Mouse (Mus musculus) layer of hippocampus, adult 11-12 months (tissue): ENCODE results near the gene Unkl.
"Not testable (repeated sequence)": the region's sequence is repeated elsewhere in the genome, so short reads cannot be mapped to it uniquely, and the experiment has no call there.

Source experiments
- DNase-seq: peaks from one replicate; pipeline ENCODE4 v3.0.0; 2022; ENCODE audit warnings: low spot score

The Unkl gene

DNA sequence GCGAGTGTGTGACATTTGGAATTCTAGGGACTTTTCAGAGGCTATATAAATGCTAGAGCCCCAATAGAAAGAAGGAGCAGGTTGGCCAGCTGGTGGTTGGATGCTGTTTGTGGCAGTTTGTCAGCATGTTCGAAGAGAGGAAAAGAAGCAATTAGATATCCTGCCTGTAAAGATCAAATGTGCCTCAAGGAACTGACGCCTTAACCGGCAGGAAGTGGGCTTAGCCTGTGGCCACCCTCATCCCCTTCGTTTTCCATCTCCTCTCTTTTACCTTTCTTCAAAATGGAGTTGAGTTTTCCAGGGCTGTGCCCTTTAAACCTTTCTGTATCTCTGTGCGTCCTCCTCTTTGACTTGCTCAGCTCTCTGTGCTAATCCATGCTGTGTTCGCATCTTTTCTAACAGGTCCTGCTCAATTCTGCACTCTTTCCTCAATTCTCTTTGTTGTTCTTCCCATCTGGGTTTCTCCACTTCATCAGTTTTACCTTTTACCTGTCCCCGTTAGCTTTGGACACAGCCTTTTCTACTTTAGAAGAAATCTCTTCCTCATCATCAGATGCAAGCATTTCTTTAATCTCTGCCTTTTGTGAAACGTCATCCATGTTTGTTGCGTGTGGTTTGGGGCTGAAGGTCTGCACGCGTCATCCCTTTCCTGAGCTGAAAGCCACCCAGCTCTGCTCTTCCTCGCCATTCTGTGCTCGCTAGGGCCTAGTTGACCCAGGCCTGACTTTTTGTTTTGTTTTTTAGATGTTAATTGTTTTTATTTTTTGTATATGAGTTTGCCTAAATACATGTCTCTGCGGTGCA lies 31.5 kb downstream of the Unkl start:
- no peak for DNase-seq

DNA sequence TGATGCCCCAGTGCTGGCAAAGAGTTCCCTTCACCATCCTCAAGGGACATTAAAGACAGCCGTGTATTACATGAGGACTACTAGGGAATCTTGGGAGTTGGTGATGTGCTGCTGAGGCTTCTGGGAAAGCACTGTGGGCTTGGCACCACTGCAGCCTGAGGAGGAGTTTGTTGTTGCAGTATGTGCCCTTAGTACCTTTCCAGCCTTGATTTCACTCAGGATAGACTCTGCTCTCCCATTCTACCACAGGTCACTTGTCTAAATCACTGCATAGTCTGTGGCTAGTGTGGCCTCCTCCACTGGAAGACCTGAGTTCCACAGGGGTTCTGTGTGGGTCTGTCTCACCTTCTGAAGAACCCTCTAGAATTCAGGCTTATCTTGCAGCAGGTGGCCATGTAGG lies 32.5 kb downstream of the Unkl start:
- DNase-seq, result no peak

DNA sequence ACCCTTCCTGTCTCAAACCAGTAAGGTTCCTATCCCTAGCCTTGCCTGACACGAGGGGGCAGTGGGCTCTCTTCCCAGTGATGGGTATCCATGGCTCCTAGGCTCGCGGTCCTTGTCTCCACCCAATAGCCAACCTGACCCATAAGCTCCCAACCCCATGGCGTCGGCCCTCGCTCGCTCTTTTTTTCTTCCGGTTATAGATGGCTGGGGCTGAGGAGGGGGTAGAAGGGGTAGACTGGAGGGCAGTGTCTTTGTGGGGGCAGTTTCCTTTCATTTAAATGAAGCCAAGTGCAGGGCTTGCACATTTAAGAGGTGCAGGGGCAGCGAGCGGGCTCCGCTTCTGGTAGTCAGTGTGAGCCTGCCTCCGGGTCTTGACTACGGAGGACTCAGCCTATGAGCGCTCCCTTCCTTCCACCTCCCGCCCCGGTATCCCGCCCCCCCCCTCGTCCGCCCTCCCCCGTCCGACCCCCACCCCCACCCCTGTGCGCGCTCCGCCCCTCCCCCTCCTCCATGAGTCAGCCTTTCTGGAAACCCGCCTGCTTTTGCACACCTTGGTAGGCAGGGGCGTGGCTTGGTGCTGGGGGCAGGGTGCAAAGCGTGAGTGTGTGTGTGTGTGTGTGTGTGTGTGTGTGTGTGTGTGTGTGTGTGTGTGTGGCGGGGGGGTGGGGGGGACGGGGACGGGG lies 33.8 kb downstream of the Unkl start:
- peak; percentile 53 for DNase-seq

DNA sequence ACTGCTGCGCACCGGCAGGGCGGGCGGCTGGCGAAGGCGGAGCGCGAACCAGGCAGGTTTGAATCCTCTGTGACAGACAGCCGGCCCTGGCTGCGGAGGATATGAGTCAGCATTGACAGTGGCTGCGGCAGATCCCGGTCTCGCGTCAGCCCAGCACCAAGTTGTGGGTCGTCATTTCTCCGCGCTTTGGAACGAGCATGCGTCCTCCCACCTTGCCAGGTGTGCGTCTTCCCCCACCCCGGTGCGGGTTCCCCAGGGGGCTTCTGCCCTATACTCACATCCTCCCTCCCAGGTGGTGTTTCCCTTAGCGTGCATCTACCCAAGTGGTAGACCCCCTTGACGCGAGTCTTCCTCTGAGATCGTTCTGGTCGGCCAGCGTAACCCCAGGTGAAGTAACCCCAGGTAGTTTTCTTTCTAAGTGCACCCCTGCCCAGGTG lies 34.3 kb downstream of the Unkl start:
- not testable (repeated sequence) for DNase-seq

DNA sequence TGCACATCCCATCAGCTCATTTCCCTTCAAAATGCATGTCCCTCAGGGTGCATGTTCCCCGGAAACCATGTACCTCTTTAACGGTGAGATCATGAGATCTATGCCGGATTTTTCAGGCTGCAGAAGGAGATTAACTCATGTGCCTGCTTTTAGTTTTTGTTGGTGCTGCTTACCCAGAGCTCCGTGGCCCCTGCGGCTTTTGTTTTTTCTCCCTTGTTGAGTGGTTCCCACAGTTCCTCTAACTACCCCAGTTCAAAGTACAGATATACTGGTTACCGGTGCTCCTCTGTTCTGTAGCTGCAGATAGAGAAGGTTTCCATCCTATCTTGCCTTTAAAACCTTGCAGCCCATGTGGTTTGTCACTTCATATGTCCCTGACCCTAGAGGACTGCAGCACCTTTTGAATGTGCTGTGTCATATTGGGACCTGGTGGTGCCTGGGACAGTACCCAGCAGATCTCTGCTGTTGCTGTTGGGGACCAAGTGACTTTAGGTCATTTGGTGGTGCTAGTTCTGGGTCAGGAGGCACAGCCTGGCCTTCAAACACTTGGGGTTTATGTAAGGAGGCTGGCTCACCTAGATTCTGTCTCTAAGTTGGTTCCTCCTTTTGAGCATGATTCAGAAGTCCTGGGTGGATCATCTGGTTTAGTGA lies 34.9 kb downstream of the Unkl start:
- DNase-seq, result no peak

DNA sequence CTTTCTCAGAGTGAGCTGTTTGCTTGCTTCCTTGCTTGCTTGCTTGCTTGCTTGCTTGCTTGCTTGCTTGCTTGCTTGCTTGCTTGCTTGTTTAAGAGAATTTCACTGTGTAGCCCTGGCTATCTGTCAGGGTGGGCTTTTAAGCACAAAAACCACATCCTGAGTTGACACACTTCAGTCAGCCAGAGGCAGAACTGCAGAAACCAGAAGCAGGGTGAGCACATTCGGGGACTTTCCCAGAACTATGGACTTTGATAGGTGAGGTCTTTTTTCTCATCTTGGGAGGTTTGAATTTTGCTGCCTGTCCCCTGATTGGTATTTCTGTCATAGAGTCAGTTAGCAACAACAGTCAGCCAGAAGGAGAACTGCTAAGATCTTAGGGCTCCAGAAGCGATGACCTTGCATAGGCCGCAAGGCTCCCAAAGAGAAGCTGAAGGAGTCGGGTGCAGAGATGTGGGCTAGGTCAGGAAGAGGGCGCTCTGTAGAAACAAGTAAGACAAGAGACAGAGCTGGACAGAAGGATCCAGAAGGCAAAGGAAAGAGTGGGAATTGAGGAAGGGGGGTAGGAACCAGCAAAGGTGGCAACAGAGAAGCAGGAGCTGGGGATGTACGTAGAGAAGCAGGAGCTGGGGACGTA lies 36.5 kb downstream of the Unkl start:
- DNase-seq, result no peak

DNA sequence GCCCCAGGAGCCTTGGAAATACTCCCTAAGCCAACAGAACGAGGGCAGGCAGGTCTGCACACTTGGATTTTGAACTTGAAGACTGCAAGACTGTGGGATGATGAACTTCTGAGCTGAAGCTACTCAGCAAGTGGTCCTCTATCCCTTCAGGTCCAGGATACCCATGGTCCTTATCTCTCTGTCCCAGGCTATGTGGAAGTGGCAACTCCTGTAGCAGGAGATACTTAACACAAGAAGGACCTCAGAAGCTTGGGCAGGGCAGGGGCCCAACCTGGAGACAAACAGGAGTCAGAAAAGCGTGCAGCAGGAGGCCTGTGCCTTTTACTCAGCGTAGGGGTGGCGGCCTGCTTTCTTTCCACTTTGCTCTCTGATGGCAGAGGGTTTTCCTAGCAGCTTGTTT lies 37.5 kb downstream of the Unkl start:
- DNase-seq, result no peak

DNA sequence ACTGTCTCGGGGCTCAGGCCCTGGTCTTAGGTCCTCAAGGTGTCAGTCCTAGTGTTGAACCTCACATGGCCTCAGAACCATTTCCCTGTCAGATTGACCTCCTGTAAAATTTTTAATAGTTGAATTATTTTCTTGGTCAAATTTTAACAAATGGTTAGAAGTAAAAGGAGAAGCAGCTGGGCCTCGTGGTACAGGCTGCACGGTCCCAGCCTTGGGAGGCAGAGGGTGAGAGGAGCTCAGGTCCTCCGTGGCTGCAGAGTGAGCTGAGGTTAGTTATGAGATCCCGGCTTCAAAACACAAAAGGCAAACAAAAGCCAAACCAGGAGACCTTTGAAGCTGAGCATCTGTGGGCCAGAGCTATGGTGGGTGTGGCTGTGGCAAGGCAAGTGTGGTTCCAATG lies 39.8 kb downstream of the Unkl start:
- no peak for DNase-seq

DNA sequence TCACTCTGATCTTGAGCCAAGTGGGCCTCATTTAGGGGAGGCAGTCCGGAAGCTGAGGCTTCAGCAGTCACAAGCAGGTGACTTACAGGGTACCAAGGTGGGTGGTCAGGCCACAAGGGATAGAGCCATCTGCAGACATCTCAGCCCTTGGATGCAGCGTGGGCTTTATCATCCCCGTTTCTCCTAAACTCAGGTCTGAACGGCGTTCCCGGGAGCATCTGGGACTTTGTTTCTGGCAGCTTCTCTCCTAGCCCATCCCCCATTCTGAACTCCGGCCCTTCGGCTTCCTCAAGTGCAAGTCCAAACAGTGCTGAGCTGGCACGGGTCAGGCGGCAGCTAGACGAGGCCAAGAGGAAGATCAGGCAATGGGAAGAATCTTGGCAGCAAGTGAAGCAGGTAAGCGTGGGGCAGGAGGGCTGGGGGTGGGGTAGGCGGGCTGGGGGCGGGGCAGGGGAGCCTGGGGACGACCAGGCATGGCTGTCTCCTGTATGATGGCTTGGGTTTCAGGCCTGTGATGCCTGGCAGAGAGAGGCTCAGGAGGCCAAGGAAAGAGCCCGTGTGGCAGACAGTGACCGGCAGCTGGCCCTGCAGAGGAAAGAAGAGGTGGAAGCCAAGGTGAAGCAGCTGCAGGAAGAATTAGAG lies 41.9 kb downstream of the Unkl start:
- not testable (repeated sequence) for DNase-seq

DNA sequence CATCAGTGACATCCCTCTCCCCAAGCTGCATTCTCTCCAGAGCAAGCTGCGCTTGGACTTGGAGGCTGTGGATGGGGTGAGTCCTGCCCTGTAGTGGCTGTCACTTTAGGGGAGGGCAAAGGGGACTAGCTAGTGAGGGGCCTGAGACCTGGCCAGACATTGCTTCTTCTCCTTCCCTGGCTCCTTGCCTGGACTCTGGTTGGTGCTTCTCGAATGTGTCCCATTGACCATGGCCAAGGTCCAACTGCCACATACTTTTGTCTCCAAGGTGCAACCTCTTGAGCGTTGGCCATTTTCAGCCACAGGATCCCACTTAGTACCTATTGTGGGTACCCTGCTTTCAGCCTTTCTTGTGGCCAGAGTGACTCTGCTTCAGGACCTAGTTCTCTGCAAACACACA lies 42.5 kb downstream of the Unkl start:
- DNase-seq, result no peak

DNA sequence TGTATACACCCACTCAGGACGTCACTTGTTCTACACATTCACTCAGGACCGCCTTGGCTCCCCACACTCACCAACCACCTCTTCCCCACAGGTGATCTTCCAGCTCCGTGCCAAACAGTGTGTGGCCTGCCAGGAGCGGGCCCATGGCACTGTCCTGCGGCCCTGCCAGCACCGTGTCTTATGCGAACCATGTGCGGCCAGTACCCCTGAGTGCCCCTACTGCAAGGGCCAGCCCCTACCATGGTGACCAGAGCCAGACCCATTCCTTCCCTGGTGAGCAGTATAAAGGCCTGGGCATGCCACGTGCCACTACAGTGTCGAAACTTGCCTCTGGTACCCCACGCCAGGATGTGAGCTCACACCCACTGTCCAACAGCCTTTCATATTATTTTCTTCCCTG lies 43.4 kb downstream of the Unkl start:
- DNase-seq, result not testable (repeated sequence)

DNA sequence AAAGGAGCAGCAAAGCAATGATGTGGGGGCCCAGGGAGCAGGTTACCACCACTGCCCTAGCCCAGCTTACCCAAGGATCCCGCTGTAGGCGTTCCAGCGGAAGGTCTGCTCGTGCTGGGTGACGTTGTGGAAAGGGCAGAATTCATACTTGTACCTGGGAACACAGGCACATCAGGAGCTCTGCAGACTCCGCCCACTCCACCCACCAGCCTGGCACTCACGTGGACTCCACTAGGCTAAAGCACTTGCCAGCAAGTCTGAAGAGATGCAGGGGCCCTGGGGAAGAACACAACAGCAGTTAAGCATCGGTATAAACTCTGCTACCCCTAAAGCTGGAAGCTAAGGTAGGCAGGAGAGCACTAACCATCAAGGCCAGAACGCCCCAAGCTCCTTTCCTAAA lies 47.4 kb downstream of the Unkl start:
- DNase-seq, result no peak

DNA sequence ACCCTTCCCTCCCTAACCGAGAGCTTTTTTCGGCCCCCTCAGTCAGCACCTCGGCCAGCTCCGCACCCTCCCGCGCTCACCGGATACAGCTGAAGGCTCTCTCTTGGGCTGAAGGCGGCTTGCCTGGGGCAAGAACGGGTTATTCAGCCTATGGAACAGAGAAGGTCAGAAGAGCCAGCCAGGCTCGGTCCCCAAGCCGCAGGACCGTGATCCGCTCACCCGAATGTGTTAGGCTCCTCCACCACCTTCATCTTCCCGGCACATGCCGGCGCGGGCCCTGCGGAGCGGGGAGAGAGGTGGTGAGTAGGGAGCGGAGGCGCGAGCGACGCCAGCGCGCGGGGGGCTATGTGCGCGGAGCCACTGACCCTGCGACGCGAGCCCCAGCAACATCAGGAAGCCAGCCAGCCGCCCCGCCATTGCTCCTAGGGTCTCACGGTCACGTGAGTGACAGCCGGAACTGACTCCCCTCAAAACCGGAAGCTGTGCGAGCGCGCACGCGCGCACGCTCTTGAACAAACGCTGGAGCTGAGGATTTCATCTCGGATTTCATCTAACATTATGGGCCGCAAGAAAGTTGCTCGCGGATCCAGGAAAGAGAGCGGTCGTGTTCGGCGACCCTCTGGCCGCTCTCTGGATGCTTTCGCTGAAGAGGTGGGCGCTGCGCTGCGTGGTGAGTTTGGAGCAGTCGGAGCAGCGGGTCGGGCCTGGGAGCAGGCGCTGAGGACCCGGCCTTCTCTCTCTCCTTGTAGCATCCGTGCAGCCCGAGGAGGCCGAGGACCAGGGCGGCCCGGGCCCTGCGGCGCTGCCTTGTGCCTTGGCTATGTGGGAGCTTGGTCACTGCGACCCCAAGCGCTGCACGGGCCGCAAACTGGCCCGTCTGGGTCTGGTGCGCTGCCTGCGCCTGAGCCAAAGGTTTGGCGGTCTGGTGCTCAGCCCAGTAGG lies 51.8 kb downstream of the Unkl start, which contains the start of the genes Gnptg and Tsr3:
Gene Gnptg, minus strand, starts transcription at position 430 of the 942 bp plus-strand sequence.
Gene Tsr3, plus strand, starts transcription at position 476 of the 942 bp plus-strand sequence.
- peak; percentile 85 for DNase-seq

DNA sequence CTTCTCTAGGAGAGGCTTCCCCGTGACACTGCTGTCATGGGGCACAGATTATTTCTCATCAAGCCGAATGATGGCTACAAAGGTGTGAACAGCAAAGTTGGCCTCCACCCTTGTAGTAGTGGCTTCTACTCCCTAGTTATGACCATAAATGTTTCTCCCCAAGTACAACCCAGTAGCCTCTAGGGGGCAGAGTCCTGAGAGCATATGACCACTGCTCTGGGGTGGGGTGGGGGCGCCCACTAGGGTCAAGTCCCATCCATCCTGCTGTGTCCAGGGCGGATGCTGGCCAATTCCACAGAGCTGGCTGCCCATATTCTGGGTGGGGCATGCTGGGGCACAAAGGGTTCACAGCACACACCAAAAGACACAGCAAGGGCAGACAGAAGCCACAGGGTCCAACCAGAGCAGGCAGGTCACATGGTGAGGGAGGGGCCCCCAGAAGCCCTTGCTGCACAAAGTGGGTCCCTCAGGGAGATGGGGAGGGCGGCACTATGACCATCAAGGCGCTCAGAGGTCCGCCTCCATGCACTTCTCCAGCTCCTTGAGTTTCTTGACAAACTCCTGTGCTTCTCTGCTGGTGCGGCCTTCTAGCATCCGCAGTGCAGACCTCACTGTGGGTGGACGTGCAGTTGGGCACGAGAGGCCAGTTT lies 55.1 kb downstream of the Unkl start:
- no peak for DNase-seq

DNA sequence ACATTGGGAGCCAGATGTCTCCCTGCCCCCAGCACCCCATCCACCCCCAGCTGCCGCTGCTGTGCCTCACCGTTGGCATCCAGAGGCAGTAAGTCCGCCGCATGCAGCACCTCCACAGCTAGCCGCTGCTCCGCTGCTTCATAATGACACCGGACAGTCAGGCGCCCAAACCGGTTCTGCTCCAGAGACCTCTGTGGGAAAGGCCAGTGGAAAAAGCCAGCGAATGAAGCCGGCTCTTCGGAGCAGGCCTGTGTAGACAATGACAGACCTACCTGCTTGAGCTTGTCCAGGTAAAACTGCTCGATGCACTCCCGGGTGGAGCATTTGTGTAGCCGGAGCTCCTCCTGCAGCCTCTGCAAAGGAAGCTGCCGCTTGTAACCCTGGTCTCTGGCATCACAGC lies 56.0 kb downstream of the Unkl start:
- DNase-seq, result no peak

DNA sequence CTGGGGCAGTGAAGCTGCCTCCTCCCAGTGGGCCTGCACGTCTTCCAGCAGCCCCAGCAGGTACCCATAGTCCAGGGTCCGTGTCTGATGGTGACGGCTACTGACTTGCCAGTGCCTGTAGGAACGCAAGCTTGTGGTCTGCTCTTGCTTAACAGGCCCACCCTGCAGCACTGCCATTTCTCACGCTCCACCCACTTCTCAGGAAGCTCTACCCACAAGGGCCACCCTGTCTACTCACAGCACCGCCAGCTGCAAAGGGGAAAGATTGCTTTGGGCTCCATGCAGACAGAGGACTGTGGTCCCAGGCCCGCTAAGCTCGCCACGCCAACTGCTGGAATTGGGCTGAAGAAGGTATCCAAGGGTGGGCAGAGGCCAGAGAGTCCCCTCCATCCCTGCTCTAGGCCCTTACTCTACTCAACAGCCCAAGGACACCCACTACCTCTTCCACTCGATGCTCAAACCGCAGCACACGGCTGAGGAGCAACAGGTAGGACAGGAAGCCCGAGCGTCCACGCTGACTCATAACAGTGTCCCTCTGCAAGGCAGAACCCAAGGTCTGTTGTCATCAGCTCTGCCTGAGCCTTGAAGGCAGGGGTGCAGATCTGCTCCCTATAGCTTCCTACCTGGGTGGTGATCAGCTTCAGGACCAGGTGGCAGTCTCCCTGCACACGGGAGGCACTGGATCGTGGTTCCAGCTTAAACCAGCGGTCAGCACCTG lies 60.0 kb downstream of the Unkl start:
- DNase-seq, result no peak

DNA sequence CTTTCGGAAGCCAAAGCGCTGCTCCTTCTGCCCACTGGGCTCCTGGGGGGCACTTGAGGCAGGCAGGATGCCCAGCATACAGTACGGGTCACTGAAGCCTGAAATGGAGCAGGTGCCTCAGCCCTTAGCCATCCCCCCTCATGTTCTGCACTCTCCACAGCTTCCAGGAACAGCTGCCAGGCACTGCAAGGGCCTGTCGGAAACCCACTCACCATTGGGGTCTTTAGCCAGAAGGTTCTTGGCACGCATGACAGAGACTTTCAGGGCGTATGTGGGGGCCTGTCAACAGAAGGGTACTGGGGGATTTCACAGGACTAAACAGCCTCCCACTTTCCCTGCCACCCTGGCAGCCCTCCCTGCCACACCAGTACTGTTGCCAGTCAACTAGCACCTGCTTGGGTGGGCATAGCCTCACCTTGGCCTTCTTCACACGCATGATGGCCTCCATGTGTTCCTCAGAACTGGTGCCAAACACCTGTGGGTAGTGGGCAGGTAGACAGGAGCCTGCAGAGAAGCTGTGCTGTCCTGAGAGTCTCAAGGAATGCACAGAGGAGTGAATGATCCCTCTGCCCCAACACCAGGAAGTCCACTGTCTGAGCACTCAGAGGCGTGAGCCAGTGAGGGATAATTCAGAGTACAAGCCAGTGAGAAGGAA lies 62.1 kb downstream of the Unkl start:
- DNase-seq, result no peak

DNA sequence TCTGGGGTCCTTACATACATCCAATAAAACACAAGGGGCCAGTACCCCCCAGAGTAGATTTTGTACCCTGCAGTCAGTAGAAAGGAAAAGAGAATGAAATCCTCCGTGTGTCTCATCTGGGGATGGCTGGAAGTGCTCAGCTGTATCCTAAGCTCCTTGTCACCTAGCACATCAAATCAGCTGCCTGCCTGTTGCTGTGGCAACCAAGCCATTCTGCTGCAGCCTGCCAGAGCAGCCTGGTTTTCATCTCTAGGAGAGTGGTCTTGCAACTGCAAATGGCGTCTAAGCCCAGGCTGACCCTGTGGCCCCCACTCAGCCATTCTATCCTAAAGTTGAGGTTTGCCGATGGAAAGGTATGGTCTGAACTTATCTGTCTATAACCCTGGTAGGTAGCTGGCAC lies 64.4 kb downstream of the Unkl start:
- no peak for DNase-seq

DNA sequence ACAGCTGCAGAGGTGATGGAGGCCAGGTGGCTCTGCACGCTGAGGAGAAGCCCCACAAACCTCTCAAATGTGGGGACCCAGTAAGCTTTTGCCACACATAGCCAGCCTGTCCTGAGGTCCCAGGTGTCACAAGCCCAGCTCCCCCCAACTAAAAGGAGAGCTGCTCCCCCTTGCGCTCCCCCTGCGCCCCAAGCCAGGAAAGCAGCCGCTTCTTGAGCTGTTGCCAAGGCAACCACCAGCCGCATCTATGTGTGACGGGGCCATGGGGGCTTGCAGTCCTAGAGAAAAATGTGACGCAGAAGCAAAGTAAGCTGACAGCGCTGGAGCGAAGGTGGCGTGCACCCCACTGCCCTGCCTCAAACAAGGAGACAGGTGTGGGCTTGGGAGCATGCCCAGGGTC lies 65.6 kb downstream of the Unkl start:
- no peak for DNase-seq
